Mouse (Mus musculus) midbrain, postnatal 0 days (tissue): ENCODE results near the gene Mettl21e. TPM values are rescaled to one million over a fixed set of nuclear protein-coding genes. Genes with fewer than 3 reads are reported as not detected.

ENCODE experiments used
- ATAC-seq: fragments of 200-750 bp; cut with Nextera tagmentation; 2 replicates; pipeline ENCODE4 v1.8.0; 2017; ENCODE audit warnings: moderate number of reproducible peaks, mild to moderate bottlenecking, moderate TSS enrichment, moderate library complexity; ENCODE audit not compliant: low FRiP score
- DNase-seq: peaks from one replicate; pipeline ENCODE4 v3.0.0-alpha.2; 2015; ENCODE audit warnings: low spot score
- H3K27ac ChIP-seq: fragments of 300-500 bp; sonication (generic); 2 replicates; pipeline ENCODE4 v1.5.1; 2014; ENCODE audit warnings: low read depth, mild to moderate bottlenecking, low read length, mixed read lengths
- H3K27me3 ChIP-seq: fragments of 300-500 bp; sonication (generic); 2 replicates; pipeline ENCODE4 v1.6.1; 2014; ENCODE audit warnings: low read length, control low read depth, mixed read lengths; ENCODE audit not compliant: insufficient read depth
- H3K36me3 ChIP-seq: fragments of 300-500 bp; sonication (generic); 2 replicates; pipeline ENCODE4 v1.6.1; 2014; ENCODE audit warnings: low read length, control low read depth, mixed read lengths; ENCODE audit not compliant: insufficient read depth
- H3K4me1 ChIP-seq: fragments of 300-500 bp; sonication (generic); 2 replicates; pipeline ENCODE4 v1.6.1; 2014; ENCODE audit warnings: mild to moderate bottlenecking, control low read depth, antibody characterized with exemption, low read length, mixed read lengths; ENCODE audit not compliant: insufficient read depth
- H3K4me2 ChIP-seq: fragments of 300-500 bp; sonication (generic); 2 replicates; pipeline ENCODE4 v1.6.1; 2014; ENCODE audit warnings: low read depth, mild to moderate bottlenecking, low read length, mixed read lengths; ENCODE audit not compliant: poor library complexity, severe bottlenecking
- H3K4me3 ChIP-seq: fragments of 300-500 bp; sonication (generic); 2 replicates; pipeline ENCODE4 v1.5.1; 2014; ENCODE audit warnings: low read depth, mild to moderate bottlenecking, low read length, moderate library complexity
- H3K9ac ChIP-seq: fragments of 300-500 bp; sonication (generic); replicated peaks from 2 replicates; pipeline ENCODE4 v1.6.1; 2014; ENCODE audit warnings: mild to moderate bottlenecking, low read length, moderate library complexity, mixed read lengths; ENCODE audit not compliant: poor library complexity, severe bottlenecking
- H3K9me3 ChIP-seq: fragments of 300-500 bp; sonication (generic); 2 replicates; pipeline ENCODE4 v1.6.1; 2016; ENCODE audit warnings: low read length, control low read depth
- CTCF ChIP-seq: IDR thresholded peaks from 2 replicates; pipeline ENCODE4 v1.5.1; 2016; ENCODE audit warnings: antibody characterized with exemption, mild to moderate bottlenecking
- WGBS: fragments of 180-500 bp; shearing (Covaris S2); extraction: QIAGEN DNeasy Blood & Tissue Kit; methylation state at CpG from one replicate; pipeline ENCODE4 v1.1.7; 2014; 5-methylcytosine and 5-hydroxymethylcytosine counted together
- polyA plus RNA-seq: library from polyadenylated mRNA; unstranded; fragments of >200 nt; fragmentation: Nextera tagmentation; extraction: Ambion mirVana; gene quantifications from 2 replicates; pipeline ENCODE4 v1.2.1, GENCODE M21; 2015
- total RNA-seq: library from RNA; depleted of rRNA; stranded (reverse); fragments of >200 nt; gene quantifications from 2 replicates; pipeline ENCODE4 v1.2.3, GENCODE M21; 2014

Mettl21e gene
- total and polyA plus RNA-seq, 2 experiments from 2014 or later: not detected

- H3K36me3 ChIP-seq: no peaks in the 10 kb centered on the region; the same call in 1 of the 2 replicates
- no peak overlapping the region for H3K9ac ChIP-seq
- TF ChIP-seq CTCF: no peak
- peak; percentile 13 for DNase-seq
- H3K9me3 ChIP-seq: no peaks in the 10 kb centered on the region
- H3K4me2 ChIP-seq: no peak overlapping the region
- H3K27me3 ChIP-seq: no peaks in the 10 kb centered on the region
- no peak overlapping the region for H3K4me3 ChIP-seq
- ATAC-seq: no peak
- H3K27ac ChIP-seq: no peak overlapping the region
- H3K4me1 ChIP-seq: no peaks in the 10 kb centered on the region
Observed at GRCm38 (mm10) chr1:44186396-44186795, 32.4 kb downstream of the Mettl21e start.

GRCm38 (mm10) chr1:44178086-44178485, 40.7 kb downstream of the Mettl21e start:
- no peaks in the 10 kb centered on the region for H3K4me1 ChIP-seq
- DNase-seq: no peak
- no peak overlapping the region for H3K4me3 ChIP-seq
- H3K36me3 ChIP-seq: peaks cover 32% of the 10 kb centered on the region
- no peak for ATAC-seq
- H3K27me3 ChIP-seq: no peaks in the 10 kb centered on the region
- H3K4me2 ChIP-seq: no peak overlapping the region
- WGBS: 95% methylated on average over 5 of the region's 5 CpGs
- no peak for TF ChIP-seq CTCF
- H3K27ac ChIP-seq: no peak overlapping the region
- H3K9me3 ChIP-seq: no peaks in the 10 kb centered on the region
- H3K9ac ChIP-seq: no peak overlapping the region

DNA sequence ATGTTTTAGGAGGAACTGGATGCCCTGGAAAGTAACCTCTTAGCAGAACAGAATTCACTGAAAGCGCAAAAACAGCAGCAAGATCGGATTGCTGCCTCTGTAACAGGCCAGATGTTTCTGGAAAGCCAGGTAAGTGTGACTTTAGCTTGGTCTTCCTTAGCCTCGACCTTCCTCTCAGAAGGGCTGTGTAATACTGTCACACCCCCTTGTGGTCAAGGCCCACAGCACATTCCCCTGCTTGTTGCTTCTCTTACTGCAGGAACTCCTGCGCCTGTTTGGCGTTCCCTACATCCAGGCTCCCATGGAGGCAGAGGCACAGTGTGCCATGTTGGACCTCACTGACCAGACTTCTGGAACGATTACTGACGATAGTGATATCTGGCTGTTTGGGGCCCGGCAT, 44.9 kb downstream of the Mettl21e start:
- Histone ChIP-seq H3K9me3 (no peaks in the 10 kb centered on the region), H3K4me3 (no peak overlapping the region), H3K9ac (no peak overlapping the region), H3K27ac (no peak overlapping the region), H3K4me1 (no peaks in the 10 kb centered on the region), H3K4me2 (no peak overlapping the region), H3K27me3 (no peaks in the 10 kb centered on the region), H3K36me3 (peaks cover 36% of the 10 kb centered on the region)
- ATAC-seq: no peak
- peak; percentile 46 for TF ChIP-seq CTCF
- no peak for DNase-seq
- WGBS: 85% methylated on average over 8 of the region's 8 CpGs

GRCm38 (mm10) chr1:44172656-44173055, 46.1 kb downstream of the Mettl21e start:
- H3K4me2 ChIP-seq: no peak overlapping the region
- H3K4me1 ChIP-seq: no peaks in the 10 kb centered on the region
- no peak overlapping the region for H3K9ac ChIP-seq
- no peaks in the 10 kb centered on the region for H3K27me3 ChIP-seq
- H3K27ac ChIP-seq: no peak overlapping the region
- no peak for TF ChIP-seq CTCF
- DNase-seq: no peak
- no peaks in the 10 kb centered on the region for H3K9me3 ChIP-seq
- WGBS: 96% methylated on average over 4 of the region's 4 CpGs
- H3K36me3 ChIP-seq: peaks cover 43% of the 10 kb centered on the region
- ATAC-seq: no peak
- H3K4me3 ChIP-seq: no peak overlapping the region

DNA sequence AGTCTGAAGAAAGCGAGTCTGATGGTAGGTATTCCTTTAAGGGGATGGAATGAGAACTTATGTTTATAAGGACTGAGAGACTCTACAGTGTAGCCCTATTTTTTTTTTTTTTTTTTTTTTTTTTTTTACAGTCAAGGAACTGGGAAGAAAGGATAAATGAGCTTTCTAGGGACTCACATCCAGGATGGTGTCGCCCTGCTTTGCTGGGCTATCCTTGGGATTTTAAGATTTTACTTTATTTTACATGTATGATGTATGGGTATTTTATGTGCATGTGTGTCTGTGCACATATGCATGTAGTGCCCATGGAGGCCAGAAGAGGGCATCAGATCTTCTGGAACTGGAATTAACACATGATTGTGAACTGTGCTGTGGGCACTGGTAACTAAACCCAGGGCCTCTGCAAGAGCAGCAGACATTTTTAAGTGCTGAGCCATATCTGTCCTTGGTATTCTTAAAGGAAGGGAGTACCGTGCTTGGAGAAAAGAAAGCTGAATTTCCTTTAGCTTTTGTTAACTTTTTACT, 50.8 kb downstream of the Mettl21e start:
- H3K9me3 ChIP-seq: no peaks in the 10 kb centered on the region
- DNase-seq (no peak), ATAC-seq (no peak)
- peak; percentile 36 for TF ChIP-seq CTCF
- no peak overlapping the region for H3K4me2 ChIP-seq
- WGBS: 96% methylated on average over 3 of the region's 3 CpGs
- no peaks in the 10 kb centered on the region for H3K4me1 ChIP-seq
- no peak overlapping the region for H3K4me3 ChIP-seq
- H3K27ac ChIP-seq: no peak overlapping the region
- H3K27me3 ChIP-seq: no peaks in the 10 kb centered on the region
- peaks cover 47% of the 10 kb centered on the region for H3K36me3 ChIP-seq
- H3K9ac ChIP-seq: no peak overlapping the region

- Histone ChIP-seq H3K4me1 (no peaks in the 10 kb centered on the region), H3K9me3 (no peaks in the 10 kb centered on the region), H3K27ac (no peak overlapping the region), H3K36me3 (peaks cover 66% of the 10 kb centered on the region), H3K27me3 (no peaks in the 10 kb centered on the region), H3K4me2 (no peak overlapping the region), H3K4me3 (no peak overlapping the region), H3K9ac (no peak overlapping the region)
- DNase-seq (no peak), ATAC-seq (no peak)
- no peak for TF ChIP-seq CTCF
- 87% methylated on average over 5 of the region's 5 CpGs for WGBS
Observed at GRCm38 (mm10) chr1:44162389-44162788, 56.4 kb downstream of the Mettl21e start.
